Comparison of ENCODE assay signal across 29 mouse cellular contexts in the genomic region with DNA sequence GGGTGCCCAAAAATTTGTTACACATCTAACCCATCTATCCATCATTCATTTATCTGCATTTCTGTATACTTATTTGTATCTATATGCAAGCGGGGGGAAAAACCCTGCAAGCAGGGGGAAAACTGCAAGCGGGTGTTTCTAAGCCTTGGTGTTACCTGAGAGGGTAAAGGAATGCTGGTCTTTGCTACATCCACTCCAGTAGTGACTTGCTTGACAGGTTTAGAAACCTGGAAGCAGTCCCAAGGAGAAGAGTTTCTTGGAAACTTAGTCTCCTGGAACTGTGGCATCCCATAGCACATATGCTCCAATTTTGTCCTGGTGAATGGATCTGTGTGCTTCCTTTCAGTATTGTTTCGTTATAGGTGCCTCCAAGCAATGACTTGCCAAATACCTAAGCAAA. TPM values are rescaled to one million over a fixed set of nuclear protein-coding genes. Genes with fewer than 3 reads are reported as not detected.
DNase-seq lines count a peak whose midpoint lies in the region; ATAC-seq and TF ChIP-seq lines count a peak whose summit lies in the region.
"Had no signal": no experiment of that assay in that cellular context is flagged by ENCODE, and none has a peak within 500 bp of the region (broad histone marks: within the 10 kb centered on the region; RNA-seq: fewer than 3 reads in every experiment).

No protein-coding gene starts in this region.

- TF ChIP-seq POLR2A in lung, adult 2 months (IDR thresholded peaks at IDR 0.05; ENCODE audit: borderline replicate concordance, extremely low read depth, low read depth, low read length): no peak

- TF ChIP-seq CTCF in lung, adult 2 months (IDR thresholded peaks at IDR 0.05; ENCODE audit: insufficient read depth, low read length): no peak

- no peak for ATAC-seq in lung, embryonic 15.5 days (ENCODE audit: borderline replicate concordance, extremely low read depth, low FRiP score, low TSS enrichment)
- ATAC-seq: activated CD4-positive, CD25-positive, alpha-beta regulatory T cell, adult 4 months; forebrain, embryonic 13.5 days; forebrain, embryonic 16.5 days; hindbrain, embryonic 16.5 days had no signal

- 78% methylated on average over 3 of the region's 3 CpGs for WGBS in lung, adult 2 months
- WGBS in lung, embryonic 15.5 days: 61% methylated on average over 3 of the region's 3 CpGs

- H3K4me3 ChIP-seq in lung, adult 2 months (replicated peaks; ENCODE audit: extremely low read depth, low read depth, low read length): no peak overlapping the region
- no peak overlapping the region for H3K4me3 ChIP-seq in lung, embryonic 15.5 days
- H3K4me3 ChIP-seq: embryonic facial prominence, embryonic 12.5 days; erythroblast, embryonic 14.5 days; forebrain, embryonic 10.5 days; forebrain, embryonic 13.5 days; heart, embryonic 12.5 days; heart, embryonic 15.5 days; hindbrain, embryonic 10.5 days; hindbrain, embryonic 13.5 days had no signal

- DNase-seq in lung, adult 18-20 months: peak; percentile 43 to 75
- DNase-seq in lung, adult 2 months: no peak
- peak; percentile 46 for DNase-seq in lung, postnatal 10 days
- DNase-seq in lung, postnatal 36 days: peak; percentile 81
- no peak for DNase-seq in thymus, postnatal 4 days
- DNase-seq in right cerebral cortex, postnatal 36 days (ENCODE audit: low spot score in 2 of 2): no peak
- DNase-seq in gastrocnemius, adult 8-10 months (ENCODE audit: low spot score in 2 of 2): no peak
- DNase-seq: adrenal gland, adult 8-10 months; adrenal gland, postnatal 25 days; cerebellum, adult 11-12 months; cerebellum, adult 8-10 months; cerebellum, postnatal 10 days; gastrocnemius, postnatal 14 days; heart, adult 11 months; heart, postnatal 10 days; heart, postnatal 36 days had no signal

- peaks cover 4% of the 10 kb centered on the region; the same call in 1 of the 2 replicates for H3K4me1 ChIP-seq in lung, adult 2 months (ENCODE audit: control insufficient read depth, insufficient read depth, low read length)
- H3K4me1 ChIP-seq in lung, embryonic 15.5 days: peaks cover 44% of the 10 kb centered on the region

- H3K36me3 ChIP-seq in lung, embryonic 15.5 days: no peaks in the 10 kb centered on the region
- H3K36me3 ChIP-seq: embryonic facial prominence, embryonic 12.5 days; forebrain, embryonic 10.5 days; heart, embryonic 12.5 days; heart, embryonic 15.5 days; hindbrain, embryonic 10.5 days; hindbrain, embryonic 13.5 days had no signal

- no peak overlapping the region for H3K4me2 ChIP-seq in lung, embryonic 15.5 days
- H3K4me2 ChIP-seq: embryonic facial prominence, embryonic 12.5 days; forebrain, embryonic 13.5 days; heart, embryonic 12.5 days; heart, embryonic 15.5 days; hindbrain, embryonic 13.5 days had no signal

- no peaks in the 10 kb centered on the region for H3K9me3 ChIP-seq in lung, embryonic 15.5 days
- H3K9me3 ChIP-seq: embryonic facial prominence, embryonic 12.5 days; forebrain, embryonic 10.5 days; forebrain, embryonic 13.5 days; heart, embryonic 12.5 days; heart, embryonic 15.5 days; hindbrain, embryonic 10.5 days; hindbrain, embryonic 13.5 days had no signal

- no peaks in the 10 kb centered on the region for H3K27me3 ChIP-seq in lung, embryonic 15.5 days

- H3K27ac ChIP-seq in lung, embryonic 15.5 days: peak overlapping the region; percentile 73
- H3K27ac ChIP-seq: embryonic facial prominence, embryonic 12.5 days; forebrain, embryonic 10.5 days; forebrain, embryonic 13.5 days; heart, embryonic 15.5 days; hindbrain, embryonic 10.5 days; hindbrain, embryonic 13.5 days had no signal

- H3K9ac ChIP-seq in lung, embryonic 15.5 days: no peak overlapping the region
- H3K9ac ChIP-seq: embryonic facial prominence, embryonic 12.5 days; forebrain, embryonic 13.5 days; heart, embryonic 12.5 days; heart, embryonic 15.5 days; hindbrain, embryonic 13.5 days had no signal

RNA-seq across cellular contexts. Expression of a gene that starts 5.8 kb away (rescaled TPM):
- 17.6 and 23.2 TPM in 2 replicates for polyA plus RNA-seq in lung, adult 2 months (2012; rRNA removed)
- 15.3 and 16.5 TPM in 2 replicates for polyA plus RNA-seq in lung, embryonic 15.5 days (2015; fragmentation: Nextera tagmentation; extraction: Ambion mirVana)
- total RNA-seq in gastrocnemius, adult 8-10 months (2022): under 1 TPM in 1 of 4 experiments, not detected in 3; 0.34 TPM
- total RNA-seq: gastrocnemius, adult 18-20 months had no signal
- polyA plus RNA-seq: activated CD4-positive, CD25-positive, alpha-beta regulatory T cell, adult 4 months; erythroblast, embryonic 14.5 days had no signal

Comparison
In these comparisons a context has a peak if more than half of its experiments do, and no peak if none do; other contexts are left out.
1. DNase-seq: peak in lung, adult 18-20 months (2 of 2), lung, postnatal 10 days (single experiment) and lung, postnatal 36 days (single experiment); none in lung, adult 2 months (single experiment), thymus, postnatal 4 days (single experiment), right cerebral cortex, postnatal 36 days (0 of 2) and gastrocnemius, adult 8-10 months (0 of 2).